Mouse (Mus musculus) forebrain, embryonic 10.5 days (tissue): ENCODE results near the gene Dusp1. TPM values are rescaled to one million over a fixed set of nuclear protein-coding genes. Genes with fewer than 3 reads are reported as not detected.

ENCODE experiments used
- DNase-seq: peaks from one replicate; pipeline ENCODE4 v3.0.0-alpha.2; 2017; ENCODE audit warnings: low spot score; ENCODE audit errors: extremely low spot score
- H3K27ac ChIP-seq: fragments of 300-500 bp; sonication (generic); 2 replicates; pipeline ENCODE4 v1.5.1; 2016; ENCODE audit warnings: mild to moderate bottlenecking
- H3K27me3 ChIP-seq: fragments of 300-500 bp; sonication (generic); 2 replicates; pipeline ENCODE4 v1.6.1; 2016; ENCODE audit warnings: mild to moderate bottlenecking; ENCODE audit not compliant: poor library complexity, severe bottlenecking
- H3K36me3 ChIP-seq: fragments of 300-500 bp; sonication (generic); replicated peaks from 2 replicates; pipeline ENCODE4 v1.6.1; 2016; ENCODE audit warnings: mild to moderate bottlenecking, moderate library complexity
- H3K4me1 ChIP-seq: fragments of 300-500 bp; sonication (generic); 2 replicates; pipeline ENCODE4 v1.6.1; 2016
- H3K4me3 ChIP-seq: fragments of 300-500 bp; sonication (generic); 2 replicates; pipeline ENCODE4 v1.5.1; 2016; ENCODE audit warnings: mild to moderate bottlenecking, moderate library complexity
- H3K9me3 ChIP-seq: fragments of 300-500 bp; sonication (generic); 2 replicates; pipeline ENCODE4 v1.6.1; 2016; ENCODE audit warnings: mild to moderate bottlenecking, moderate library complexity
- WGBS: fragments of 180-500 bp; shearing (Covaris S2); methylation state at CpG from one replicate; pipeline ENCODE4 v1.1.7; 2016; 5-methylcytosine and 5-hydroxymethylcytosine counted together
- polyA plus RNA-seq: library from polyadenylated mRNA; unstranded; fragments of >200 nt; fragmentation: Nextera tagmentation; extraction: Ambion mirVana; gene quantifications from 2 replicates; pipeline ENCODE4 v1.2.1, GENCODE M21; 2016

Gene Dusp1
- polyA plus RNA-seq, 1 experiment from 2014 or later: 24.4 TPM

- no peak for DNase-seq
- Histone ChIP-seq H3K4me1 (peaks cover 13% of the 10 kb centered on the region), H3K27me3 (peaks cover 18% of the 10 kb centered on the region), H3K27ac (no peak overlapping the region), H3K9me3 (no peaks in the 10 kb centered on the region), H3K4me3 (no peak overlapping the region), H3K36me3 (no peaks in the 10 kb centered on the region)
- WGBS: 40% methylated on average over 7 of the region's 7 CpGs
Measured at GRCm38 (mm10) chr17:26547771-26548170, 14.2 kb downstream of the Dusp1 start.

- Histone ChIP-seq H3K36me3 (no peaks in the 10 kb centered on the region), H3K4me1 (peaks cover 12% of the 10 kb centered on the region), H3K27ac (no peak overlapping the region), H3K9me3 (no peaks in the 10 kb centered on the region), H3K4me3 (no peak overlapping the region), H3K27me3 (peaks cover 14% of the 10 kb centered on the region)
- no peak for DNase-seq
- 90% methylated on average over 8 of the region's 8 CpGs for WGBS
Measured at GRCm38 (mm10) chr17:26544319-26544963, 17.5 kb downstream of the Dusp1 start.

- Histone ChIP-seq H3K27me3 (no peaks in the 10 kb centered on the region), H3K9me3 (no peaks in the 10 kb centered on the region), H3K27ac (no peak overlapping the region), H3K36me3 (no peaks in the 10 kb centered on the region), H3K4me1 (peaks cover 9% of the 10 kb centered on the region; the same call in 1 of the 2 replicates), H3K4me3 (no peak overlapping the region)
- 93% methylated on average over 5 of the region's 5 CpGs for WGBS
- no peak for DNase-seq
Measured at GRCm38 (mm10) chr17:26540083-26540482, 21.8 kb downstream of the Dusp1 start.

GRCm38 (mm10) chr17:26537722-26538471 lies 24.0 kb downstream of the Dusp1 start:
- Histone ChIP-seq H3K27ac (no peak overlapping the region), H3K4me1 (peaks cover 9% of the 10 kb centered on the region; the same call in 1 of the 2 replicates), H3K36me3 (no peaks in the 10 kb centered on the region), H3K27me3 (no peaks in the 10 kb centered on the region), H3K4me3 (peak overlapping the region; percentile 5; the same call in 1 of the 2 replicates), H3K9me3 (no peaks in the 10 kb centered on the region)
- no peak for DNase-seq
- WGBS: 40% methylated on average over 6 of the region's 6 CpGs

GRCm38 (mm10) chr17:26535251-26536136 lies 26.4 kb downstream of the Dusp1 start:
- Histone ChIP-seq H3K9me3 (no peaks in the 10 kb centered on the region), H3K4me1 (peaks cover 12% of the 10 kb centered on the region), H3K27ac (peak overlapping the region; percentile 8; the same call in 1 of the 2 replicates), H3K36me3 (no peaks in the 10 kb centered on the region), H3K27me3 (no peaks in the 10 kb centered on the region), H3K4me3 (no peak overlapping the region)
- DNase-seq: no peak
- WGBS: 92% methylated on average over 7 of the region's 7 CpGs

GRCm38 (mm10) chr17:26534695-26535094 lies 27.2 kb downstream of the Dusp1 start:
- no peaks in the 10 kb centered on the region for H3K9me3 ChIP-seq
- no peaks in the 10 kb centered on the region for H3K36me3 ChIP-seq
- H3K4me3 ChIP-seq: no peak overlapping the region
- H3K4me1 ChIP-seq: peaks cover 19% of the 10 kb centered on the region
- H3K27me3 ChIP-seq: no peaks in the 10 kb centered on the region
- H3K27ac ChIP-seq: 0 out of 2 replicates have a peak overlapping the region, but pooled peaks have one; percentile 8
- 87% methylated on average over 5 of the region's 5 CpGs for WGBS
- DNase-seq: no peak

- DNase-seq: no peak
- WGBS: 87% methylated on average over 5 of the region's 5 CpGs
- H3K27me3 ChIP-seq: no peaks in the 10 kb centered on the region
- no peak overlapping the region for H3K4me3 ChIP-seq
- peaks cover 19% of the 10 kb centered on the region for H3K4me1 ChIP-seq
- H3K27ac ChIP-seq: no peak overlapping the region
- H3K9me3 ChIP-seq: no peaks in the 10 kb centered on the region
- H3K36me3 ChIP-seq: no peaks in the 10 kb centered on the region
Measured at GRCm38 (mm10) chr17:26533871-26534372, 28.0 kb downstream of the Dusp1 start.

GRCm38 (mm10) chr17:26532476-26533045 lies 29.4 kb downstream of the Dusp1 start:
- Histone ChIP-seq H3K27ac (0 out of 2 replicates have a peak overlapping the region, but pooled peaks have one; percentile 15), H3K36me3 (no peaks in the 10 kb centered on the region), H3K27me3 (no peaks in the 10 kb centered on the region), H3K9me3 (no peaks in the 10 kb centered on the region), H3K4me1 (peaks cover 12% of the 10 kb centered on the region; the same call in 1 of the 2 replicates), H3K4me3 (no peak overlapping the region)
- 72% methylated on average over 4 of the region's 4 CpGs for WGBS
- no peak for DNase-seq

GRCm38 (mm10) chr17:26531395-26532027 lies 30.4 kb downstream of the Dusp1 start:
- H3K4me1 ChIP-seq: peaks cover 11% of the 10 kb centered on the region; the same call in 1 of the 2 replicates
- no peaks in the 10 kb centered on the region for H3K27me3 ChIP-seq
- H3K9me3 ChIP-seq: no peaks in the 10 kb centered on the region
- no peak for DNase-seq
- WGBS: 93% methylated on average over 7 of the region's 7 CpGs
- H3K36me3 ChIP-seq: no peaks in the 10 kb centered on the region
- no peak overlapping the region for H3K27ac ChIP-seq
- no peak overlapping the region for H3K4me3 ChIP-seq

- H3K27me3 ChIP-seq: no peaks in the 10 kb centered on the region
- WGBS: 61% methylated on average over 3 of the region's 3 CpGs
- H3K36me3 ChIP-seq: no peaks in the 10 kb centered on the region
- DNase-seq: no peak
- no peak overlapping the region for H3K4me3 ChIP-seq
- H3K27ac ChIP-seq: no peak overlapping the region
- H3K9me3 ChIP-seq: no peaks in the 10 kb centered on the region
- peaks cover 11% of the 10 kb centered on the region; the same call in 1 of the 2 replicates for H3K4me1 ChIP-seq
Measured at GRCm38 (mm10) chr17:26530590-26531081, 31.3 kb downstream of the Dusp1 start.

GRCm38 (mm10) chr17:26529791-26530241 lies 32.1 kb downstream of the Dusp1 start:
- no peaks in the 10 kb centered on the region for H3K27me3 ChIP-seq
- no peak overlapping the region for H3K4me3 ChIP-seq
- H3K9me3 ChIP-seq: no peaks in the 10 kb centered on the region
- H3K36me3 ChIP-seq: no peaks in the 10 kb centered on the region
- 85% methylated on average over 5 of the region's 5 CpGs for WGBS
- peaks cover 11% of the 10 kb centered on the region; the same call in 1 of the 2 replicates for H3K4me1 ChIP-seq
- DNase-seq: no peak
- H3K27ac ChIP-seq: no peak overlapping the region
